Mouse (Mus musculus) adrenal gland, postnatal 10 days (tissue): ENCODE data around the gene L3mbtl4. TPM values are rescaled to one million over a fixed set of nuclear protein-coding genes. Genes with fewer than 3 reads are reported as not detected.
"Not testable (repeated sequence)": the region's sequence is repeated elsewhere in the genome, so short reads cannot be mapped to it uniquely, and the experiment has no call there.

Experiments
- DNase-seq: peaks from one replicate; pipeline ENCODE4 v3.0.0; 2021; ENCODE audit warnings: mixed read lengths
- total RNA-seq, 2 experiments: library from RNA; stranded (reverse); gene quantifications; 2 replicates each; pipeline ENCODE4 v1.2.3; 2021

Gene L3mbtl4
- total RNA-seq, 2 experiments from 2014 or later: 0.42 to 0.97 TPM

DNA sequence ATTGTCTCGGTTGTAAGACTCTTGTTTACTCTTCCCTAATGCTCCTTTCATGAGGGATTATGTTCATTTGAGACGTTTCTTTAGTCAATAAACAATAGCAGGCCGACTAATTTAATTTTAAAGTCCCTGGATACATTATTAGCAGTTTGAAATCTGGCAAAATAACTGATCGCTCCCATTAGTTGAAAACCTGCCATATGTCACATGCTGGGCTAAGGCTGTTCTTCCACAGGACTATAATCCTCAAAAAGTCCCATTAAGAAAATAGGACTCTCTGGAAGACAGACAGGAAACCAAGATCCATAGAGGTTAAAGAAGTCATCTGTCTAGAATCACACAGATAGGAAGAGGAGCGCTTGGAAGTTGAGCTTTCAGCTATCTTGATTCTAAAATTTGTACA, 114.9 kb downstream of the L3mbtl4 start:
- DNase-seq: no peak

DNA sequence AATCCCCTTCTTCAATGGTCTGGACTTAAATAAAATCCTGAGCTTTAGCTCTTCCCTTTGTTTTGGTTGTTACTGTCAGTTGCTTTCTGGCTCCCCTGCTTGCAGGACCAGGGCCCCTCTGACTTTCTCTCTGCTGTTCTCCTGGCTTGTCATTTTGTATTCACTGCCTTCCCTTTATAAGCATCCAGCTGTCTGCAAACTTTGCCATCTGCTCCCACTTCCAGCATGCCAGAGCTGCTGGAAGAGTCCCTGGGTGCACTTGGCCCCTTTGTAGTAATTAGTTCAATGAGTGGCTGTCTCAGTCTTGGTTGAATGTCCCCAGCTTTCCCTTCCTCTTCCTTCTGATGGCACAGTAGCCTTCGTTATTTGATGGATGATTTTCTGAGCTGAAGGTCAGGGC, 132.4 kb downstream of the L3mbtl4 start:
- DNase-seq: no peak

DNA sequence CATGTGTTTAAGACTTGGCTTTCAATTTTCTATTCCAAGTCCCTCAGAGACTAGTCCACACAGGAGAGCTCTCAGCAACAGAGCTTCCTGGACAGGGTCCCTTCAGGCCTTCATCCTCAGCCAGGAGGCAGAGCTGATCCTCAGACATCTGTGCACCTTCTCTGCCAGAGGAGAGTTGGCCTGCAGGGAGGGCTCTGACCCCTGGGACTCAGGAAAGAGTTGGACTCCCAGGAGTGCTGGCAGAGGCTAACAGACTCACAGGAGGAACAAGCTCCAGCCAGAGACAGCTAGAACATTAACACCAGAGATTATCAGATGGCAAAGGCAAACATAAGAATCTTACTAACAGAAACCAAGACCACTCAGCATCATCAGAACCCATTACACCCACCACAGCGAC, 133.5 kb downstream of the L3mbtl4 start:
- not testable (repeated sequence) for DNase-seq

DNA sequence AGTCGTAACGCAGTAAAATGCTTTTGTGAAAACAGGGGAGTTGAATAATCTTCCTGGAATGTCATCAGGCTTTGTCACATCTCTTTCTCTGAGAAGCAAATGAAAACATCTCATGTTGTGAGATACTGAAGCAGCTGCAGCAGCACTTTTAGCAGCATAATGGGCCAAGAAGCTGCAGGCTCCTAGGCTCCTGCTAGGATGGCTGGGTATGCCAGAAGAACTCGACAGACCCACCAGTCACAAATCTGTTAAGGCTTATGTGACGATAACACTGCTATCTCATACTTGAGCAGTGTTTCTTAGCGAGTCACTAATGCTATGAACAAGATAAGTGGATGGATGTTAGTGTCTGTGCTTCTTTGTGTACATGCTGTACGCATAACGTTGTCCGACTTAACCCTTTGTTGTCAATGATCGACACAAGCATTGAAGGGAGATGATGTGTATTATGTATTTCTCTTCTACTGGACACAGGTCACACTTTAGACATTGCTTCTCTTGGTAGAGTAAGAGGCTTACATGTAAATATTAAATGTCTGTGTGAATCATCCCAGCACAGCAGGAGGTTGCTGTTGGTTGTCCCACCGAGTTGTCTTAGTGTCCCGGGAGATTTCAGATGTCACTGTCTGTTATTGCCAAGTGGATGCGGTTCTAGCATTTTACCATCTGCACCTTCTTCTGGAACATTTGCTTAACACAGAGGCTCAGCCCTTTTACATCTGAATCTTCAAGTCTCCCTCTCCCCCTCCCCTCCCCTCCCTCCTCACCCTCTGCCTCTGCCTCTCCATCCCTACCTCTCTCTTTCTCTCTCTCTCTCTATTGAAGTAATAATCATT, 149.3 kb downstream of the L3mbtl4 start:
- DNase-seq: no peak

DNA sequence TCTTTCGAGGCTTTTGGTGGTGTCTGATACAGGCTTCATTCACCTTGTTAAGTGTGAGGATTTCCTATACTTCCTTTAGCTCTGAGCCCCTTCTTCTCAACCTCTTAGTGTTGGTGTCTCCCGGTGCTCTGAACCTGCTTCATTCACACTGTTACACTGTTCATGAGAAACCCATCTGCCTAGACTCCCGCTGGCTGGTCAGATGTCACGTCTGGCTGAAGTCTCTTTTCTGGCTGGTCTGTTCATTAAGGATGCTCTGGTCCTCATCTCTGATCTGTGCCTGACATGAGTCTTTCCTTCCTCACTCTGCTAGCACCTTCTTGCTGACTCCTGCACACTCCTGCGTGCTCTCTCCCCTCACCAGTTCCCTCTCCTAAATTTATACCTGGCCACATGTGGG, 160.0 kb downstream of the L3mbtl4 start:
- no peak for DNase-seq

DNA sequence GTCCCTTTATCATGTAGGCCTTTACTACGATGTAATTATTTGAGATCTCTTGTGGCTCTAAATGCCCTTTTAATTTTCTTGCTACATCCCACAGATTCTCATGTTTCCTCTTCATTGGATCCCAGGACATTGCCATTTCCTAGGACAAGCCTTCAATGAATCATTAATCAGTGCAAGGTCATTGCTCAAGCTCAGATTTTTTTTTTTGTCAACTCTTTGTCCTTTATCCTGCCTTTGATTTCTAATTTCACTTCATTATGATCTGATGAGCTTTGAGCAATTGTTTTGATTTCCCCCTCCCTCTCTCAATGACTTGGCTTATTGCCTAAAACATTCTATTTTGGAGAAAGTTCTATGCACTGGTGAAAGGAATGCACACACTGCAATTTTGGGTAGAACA, 177.3 kb downstream of the L3mbtl4 start:
- DNase-seq: no peak

DNA sequence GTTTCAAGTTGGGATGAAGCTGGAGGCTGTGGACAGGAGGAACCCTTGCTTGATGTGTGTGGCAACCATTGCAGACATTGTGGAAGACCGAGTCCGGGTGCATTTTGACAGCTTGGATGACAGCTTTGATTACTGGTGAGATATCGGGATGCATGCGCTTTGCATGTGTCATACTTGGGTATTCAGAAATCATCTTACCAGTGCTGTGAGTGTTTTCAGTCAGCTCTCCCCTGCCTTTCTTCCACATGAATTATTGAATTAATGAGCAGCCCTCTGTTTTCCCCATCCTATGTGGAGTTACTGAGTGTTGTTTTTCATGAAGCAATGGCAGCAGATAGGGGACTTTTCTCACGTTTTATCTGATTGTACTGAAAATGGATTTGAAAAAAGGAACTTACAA, 187.9 kb downstream of the L3mbtl4 start:
- DNase-seq: no peak

DNA sequence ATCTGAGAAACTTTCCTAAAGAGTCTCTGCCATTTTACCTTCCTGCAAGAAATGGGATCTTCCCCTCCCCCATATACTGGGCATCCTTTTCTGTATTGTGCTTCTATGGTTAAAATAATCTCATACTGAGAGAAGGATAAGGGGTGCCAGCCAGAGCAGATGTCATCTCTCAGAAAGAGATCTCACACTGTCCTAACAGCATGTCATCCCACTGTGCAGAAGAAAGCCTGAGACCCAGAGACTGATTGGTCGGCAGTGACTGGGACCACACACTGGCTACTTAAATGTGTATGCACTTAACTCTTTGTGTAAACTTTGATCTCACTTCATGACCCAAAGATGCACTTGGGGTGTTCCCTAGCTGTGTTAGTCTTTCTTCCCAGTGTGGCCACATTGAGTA, 193.7 kb downstream of the L3mbtl4 start:
- no peak for DNase-seq

DNA sequence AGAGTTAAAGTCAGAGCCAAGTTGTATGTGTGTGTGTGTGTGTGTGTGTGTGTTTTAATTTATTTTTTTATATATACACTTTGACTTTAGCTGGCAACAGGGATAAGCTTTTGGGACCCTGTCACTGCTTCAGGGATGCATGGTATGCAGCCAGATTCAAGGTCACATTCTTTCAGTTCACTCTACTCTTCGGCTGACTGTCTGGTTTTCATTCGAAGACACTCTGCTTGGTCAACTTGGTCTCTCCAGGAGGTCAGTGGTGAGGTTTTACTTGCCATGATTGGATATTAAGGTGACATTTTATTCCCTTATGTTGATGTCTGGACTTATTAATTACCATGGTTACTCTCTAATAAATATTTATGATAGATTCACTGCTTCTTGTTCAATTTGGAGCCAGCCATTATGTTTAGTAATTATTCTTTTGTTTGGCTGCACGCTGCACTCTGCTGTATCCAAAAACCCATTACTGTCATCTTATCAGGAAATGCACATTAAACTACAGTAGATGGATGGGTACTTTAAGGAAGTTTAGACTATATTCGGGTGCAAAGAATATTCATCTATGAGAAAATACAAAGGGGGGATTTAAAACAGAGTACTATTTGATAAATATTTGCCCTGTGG, 216.6 kb downstream of the L3mbtl4 start:
- DNase-seq: no peak

DNA sequence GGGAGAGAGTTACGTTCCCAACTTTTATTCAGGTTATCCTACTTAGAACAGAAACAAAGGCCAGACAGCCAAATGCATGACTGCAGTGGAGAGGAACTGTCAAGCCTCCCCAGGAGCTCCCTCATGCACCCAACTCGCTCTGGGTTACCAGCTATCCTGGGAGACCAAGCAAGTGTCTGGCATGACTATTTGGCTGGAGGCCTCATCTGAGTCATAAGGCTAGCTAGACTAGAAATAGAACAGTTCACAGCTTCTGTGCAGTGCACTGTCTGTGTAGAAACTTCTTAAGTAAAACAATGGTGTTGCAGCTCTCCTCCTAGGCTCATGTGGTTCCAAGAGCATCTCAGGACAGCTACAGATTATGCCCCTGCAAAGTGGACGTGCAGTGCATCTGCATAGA, 218.6 kb downstream of the L3mbtl4 start:
- no peak for DNase-seq

DNA sequence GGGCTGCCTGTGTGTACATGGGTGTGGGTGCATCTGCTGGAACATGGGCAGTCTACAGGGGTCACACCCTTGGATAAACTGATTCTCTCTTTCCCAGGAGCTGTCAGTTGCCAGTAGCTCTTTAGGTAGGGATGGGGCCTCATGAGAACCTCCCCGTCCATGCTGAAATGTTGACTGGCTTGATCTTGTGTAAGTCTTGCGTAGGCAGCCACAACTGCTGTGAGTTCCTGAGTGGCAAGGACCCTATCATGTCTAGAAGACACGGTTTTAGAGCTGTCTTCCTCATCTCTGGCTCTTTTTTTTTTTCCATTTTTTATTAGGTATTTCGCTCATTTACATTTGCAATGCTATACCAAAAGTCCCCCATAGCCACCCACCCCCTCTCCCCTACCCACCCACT, 229.4 kb downstream of the L3mbtl4 start:
- DNase-seq: not testable (repeated sequence)

DNA sequence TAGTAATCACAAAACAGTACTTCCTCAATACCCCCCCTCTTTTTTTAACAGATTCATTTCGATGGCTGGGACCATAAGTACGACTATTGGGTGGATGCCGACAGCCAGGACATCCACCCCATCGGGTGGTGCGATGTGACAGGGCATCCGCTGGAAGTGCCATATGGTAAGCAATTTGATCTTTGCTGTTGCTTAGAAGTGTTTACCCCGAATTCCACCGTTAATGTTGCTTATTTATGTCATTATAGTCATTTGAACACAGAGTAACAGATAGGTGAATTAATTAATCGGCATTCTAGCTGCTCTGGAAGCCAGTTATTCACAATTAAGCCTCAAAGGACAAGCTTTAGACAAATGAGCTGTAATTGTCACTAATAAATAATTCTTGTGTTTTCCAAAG, 286.1 kb downstream of the L3mbtl4 start:
- DNase-seq: no peak

DNA sequence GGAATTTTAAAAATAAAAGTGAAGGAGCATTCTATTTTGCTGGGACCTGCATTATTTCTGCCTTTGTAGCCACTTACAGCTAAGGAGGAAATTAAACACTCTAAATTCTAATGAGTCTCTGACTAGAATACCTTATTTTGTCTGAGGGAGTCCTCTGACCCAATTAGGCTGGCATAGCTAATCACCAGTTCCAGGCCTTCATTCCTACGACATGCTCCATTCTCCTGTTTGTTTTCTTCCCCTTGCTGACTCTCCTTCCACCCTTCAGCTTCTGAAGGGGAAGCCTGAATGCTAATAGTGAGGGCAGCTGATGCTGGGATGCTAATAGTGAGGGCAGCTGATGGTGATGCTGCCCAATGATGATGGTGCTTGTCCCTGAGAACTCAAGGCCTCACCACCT, 286.7 kb downstream of the L3mbtl4 start:
- no peak for DNase-seq

DNA sequence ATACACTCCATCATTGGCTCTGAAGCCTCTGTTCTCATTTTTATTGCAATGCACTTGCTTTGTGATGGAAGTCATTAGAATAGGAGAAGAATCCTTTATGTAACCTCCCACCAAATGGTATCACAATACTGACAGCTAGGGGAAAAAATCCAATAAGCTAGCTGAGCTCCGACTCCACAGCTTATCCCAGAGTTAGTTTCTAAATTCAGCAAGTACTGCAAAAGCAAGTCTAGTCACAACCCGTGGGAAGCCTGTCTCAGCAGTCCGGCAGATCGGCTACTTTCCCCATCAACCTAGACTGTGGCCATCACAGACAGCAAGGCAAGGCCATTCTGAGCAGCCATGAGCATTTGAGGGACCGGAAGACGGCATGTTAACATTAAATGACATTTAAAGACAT, 298.2 kb downstream of the L3mbtl4 start:
- no peak for DNase-seq

DNA sequence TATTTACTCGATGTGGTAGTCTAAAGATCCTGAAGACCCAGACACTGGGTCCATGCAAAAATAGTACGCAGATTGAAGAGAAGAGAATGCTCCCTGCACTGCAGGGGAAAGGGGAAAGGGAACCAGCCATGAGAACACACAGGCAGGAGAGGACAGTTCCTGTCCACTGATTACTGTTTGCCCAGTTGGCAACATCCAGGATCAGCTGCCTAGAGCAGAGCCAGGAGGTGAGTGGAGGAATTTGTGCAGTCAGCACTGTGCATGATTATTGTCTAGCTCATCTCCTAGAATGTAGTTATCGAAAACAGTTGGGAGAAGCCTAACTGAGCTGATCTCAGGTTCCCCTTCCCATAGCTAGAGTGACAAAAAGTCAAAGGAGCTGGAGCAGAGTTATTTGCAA, 311.6 kb downstream of the L3mbtl4 start:
- DNase-seq: no peak

DNA sequence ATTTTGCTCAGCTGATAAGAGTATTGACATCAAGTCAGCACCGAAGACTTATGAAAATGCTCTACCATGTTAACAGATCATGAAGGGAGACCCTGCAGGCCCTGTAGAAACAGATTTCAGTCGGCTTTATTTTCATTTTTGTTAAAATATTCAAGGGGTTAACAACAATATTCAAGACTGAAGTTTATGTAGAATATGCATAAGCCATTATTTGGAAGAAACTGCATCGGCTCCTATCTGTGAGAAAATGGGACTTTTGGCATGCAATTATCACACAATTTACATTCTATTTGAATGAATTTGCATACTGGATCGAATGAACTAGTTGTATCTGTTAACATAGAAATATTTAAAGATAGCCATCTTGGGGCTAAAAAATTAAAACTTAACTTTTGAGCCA, 318.0 kb downstream of the L3mbtl4 start:
- no peak for DNase-seq

DNA sequence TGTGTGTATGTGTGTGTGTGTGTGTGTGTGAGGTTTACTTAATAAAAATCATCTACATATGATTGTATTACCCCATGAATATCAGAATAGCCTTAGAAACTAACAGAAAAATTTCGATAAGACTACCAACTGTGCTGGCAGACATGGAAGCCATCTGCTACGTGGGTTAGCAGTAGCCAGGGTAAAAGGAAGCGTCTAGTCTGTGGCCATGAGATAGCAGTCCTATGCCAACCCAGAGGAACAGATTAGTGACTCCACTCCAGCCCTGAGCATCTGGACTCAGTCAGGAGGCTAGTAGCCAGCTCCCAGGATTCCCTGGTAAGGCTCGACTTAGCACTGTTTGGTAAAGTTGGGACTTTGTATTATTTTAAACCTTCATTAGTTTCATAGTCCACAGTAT, 329.1 kb downstream of the L3mbtl4 start:
- no peak for DNase-seq

DNA sequence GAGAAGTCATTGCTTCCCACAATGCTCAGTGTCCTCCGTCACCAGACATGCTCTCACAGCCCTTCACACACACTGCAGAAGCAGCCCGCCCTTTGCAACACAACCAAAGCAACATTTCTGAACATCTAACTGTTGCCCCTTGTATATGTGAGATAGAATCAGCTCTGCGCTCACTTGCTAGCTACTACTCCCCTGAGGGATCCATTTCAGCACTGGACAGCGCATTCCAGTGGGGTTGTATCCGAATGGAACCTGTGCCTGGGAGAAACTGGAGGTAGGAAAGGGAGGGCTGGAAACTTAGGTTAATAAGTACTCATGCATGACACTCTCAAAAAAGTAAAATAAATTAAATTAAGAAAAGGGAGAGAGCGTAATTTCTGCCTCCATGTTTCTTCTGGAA, 334.1 kb downstream of the L3mbtl4 start:
- DNase-seq: peak; percentile 74

DNA sequence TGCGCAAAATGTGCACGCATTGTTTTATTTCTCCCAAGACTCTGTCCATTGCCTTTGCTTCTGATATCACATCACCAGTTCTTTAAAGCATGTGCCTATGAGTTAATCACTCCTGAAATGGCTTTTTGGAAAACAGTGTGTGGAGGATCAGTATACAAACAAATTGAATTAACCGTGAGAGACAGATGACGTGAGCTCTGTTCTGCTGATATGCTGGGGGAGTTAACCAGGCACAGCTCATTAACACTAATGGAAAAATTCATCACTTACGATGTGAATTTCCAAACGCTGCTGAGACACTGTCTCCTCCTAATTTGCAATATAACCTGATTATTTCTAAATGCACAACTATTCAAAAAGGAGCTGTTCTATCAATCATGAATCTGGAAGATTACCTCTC, 337.6 kb downstream of the L3mbtl4 start:
- DNase-seq: no peak

DNA sequence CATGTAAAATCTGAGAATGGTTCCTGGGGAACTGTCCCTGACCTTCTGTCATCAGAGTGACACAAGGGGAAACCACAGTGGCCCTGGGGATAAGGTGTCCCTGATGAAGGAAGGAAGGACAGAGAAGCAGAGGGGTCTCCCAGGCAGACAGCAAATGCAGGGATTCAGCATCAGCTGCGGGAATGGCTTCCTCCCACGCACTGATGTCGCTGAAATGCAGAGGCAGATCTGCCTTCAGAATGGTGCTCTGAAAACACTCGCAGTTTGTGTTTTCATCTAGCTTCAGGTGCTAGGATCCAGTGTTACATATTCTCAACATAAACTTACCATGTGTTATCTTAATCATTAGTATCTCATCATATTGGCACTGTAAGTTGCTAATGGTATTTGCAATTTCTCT, 351.7 kb downstream of the L3mbtl4 start:
- no peak for DNase-seq

DNA sequence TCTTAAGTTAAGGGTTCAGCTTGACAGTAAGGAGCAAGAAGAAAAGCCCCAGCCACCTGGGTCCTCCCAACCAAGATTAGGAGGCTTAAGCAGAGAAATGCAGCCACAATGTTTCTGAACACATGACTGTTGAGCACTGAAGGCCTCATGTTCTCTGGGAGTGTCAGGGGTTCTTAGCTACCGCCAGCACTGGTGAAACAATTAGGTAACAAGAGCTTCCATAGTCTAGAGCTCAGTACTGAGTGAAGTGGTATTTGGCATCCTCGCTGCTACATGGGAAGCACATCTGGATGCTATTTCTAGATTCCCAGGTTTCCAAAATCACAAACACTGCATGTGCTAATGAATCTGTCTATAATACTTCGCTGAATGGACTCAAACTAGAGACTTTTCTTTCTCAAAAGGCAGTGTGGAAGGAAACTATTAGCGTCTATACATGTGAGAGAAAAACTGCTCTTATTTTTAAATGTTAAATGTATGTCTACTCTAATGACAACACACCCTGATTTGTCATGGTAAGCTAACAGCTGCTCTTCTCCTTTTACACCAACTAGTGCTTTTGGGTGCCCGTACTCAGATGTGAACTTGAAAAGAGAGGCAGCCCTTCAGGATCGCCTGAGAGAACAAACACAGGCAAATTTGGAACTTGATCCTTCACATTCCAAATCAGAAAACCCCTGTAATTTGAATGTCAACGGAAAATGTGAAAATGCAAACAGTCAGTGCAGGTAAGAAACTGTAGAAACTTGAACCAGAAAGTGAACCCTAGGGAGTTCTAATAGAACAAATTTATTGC, 356.2 kb downstream of the L3mbtl4 start:
- DNase-seq: no peak

DNA sequence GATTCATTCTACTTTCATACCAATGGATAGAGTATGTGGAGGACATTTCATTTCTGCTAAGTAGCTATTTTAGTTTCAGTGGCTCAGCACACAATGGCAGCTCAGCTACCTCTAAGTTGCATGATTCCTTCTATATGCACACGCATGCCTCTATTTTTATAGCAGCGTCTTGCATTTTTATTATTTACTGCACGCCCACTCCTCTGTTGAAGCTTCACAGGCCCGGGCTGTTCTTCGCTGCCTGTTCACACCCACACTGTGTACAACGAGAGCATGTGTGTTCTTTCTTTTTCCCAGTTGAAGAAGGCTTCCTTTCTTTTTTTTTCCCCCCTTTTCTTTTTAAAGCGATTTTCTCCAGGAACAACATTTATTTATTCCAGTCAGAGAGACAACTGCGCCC, 357.8 kb downstream of the L3mbtl4 start:
- DNase-seq: no peak

DNA sequence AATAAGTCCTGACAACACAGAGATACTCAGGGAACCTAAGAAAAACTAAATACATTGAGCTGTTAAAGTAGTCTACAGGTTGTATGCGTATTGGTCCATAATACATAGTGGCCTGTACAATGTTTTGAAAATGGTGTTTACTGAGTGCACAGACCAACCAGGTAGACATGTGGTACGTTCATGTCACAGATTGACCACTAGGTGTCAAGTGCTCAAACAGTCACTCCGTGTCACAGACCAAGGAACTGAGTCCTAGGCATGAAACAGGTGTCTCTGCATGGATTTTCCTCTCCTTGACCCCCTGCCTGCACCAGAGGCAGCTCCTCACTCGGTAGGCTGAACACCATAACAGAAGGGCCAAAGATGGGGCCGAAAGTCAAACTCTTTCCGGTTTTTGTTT, 366.6 kb downstream of the L3mbtl4 start:
- DNase-seq: no peak
